Mouse (Mus musculus) lung, postnatal 0 days (tissue): ENCODE measurements around the gene 2900011O08Rik. TPM values are rescaled to one million over a fixed set of nuclear protein-coding genes. Genes with fewer than 3 reads are reported as not detected.
A peak's percentile ranks its signal among the peaks of the same experiment; 100 is the strongest.

Source experiments
- ATAC-seq: fragments of 200-750 bp; cut with Nextera tagmentation; 2 replicates; pipeline ENCODE4 v1.8.0; 2017; ENCODE audit warnings: moderate library complexity
- DNase-seq: peaks from one replicate; pipeline ENCODE4 v3.0.0-alpha.2; 2016; ENCODE audit warnings: low spot score
- H3K27ac ChIP-seq: fragments of 300-500 bp; sonication (generic); 2 replicates; pipeline ENCODE4 v1.5.1; 2014; ENCODE audit warnings: antibody characterized with exemption, mild to moderate bottlenecking, low read length, mixed read lengths
- H3K27me3 ChIP-seq: fragments of 300-500 bp; sonication (generic); replicated peaks from 2 replicates; pipeline ENCODE4 v1.6.1; 2014; ENCODE audit warnings: low read length, mixed read lengths; ENCODE audit not compliant: insufficient read depth
- H3K36me3 ChIP-seq: fragments of 300-500 bp; sonication (generic); 2 replicates; pipeline ENCODE4 v1.6.1; 2014; ENCODE audit warnings: low read length, mixed read lengths; ENCODE audit not compliant: insufficient read depth
- H3K4me1 ChIP-seq: fragments of 300-500 bp; sonication (generic); 2 replicates; pipeline ENCODE4 v1.6.1; 2014; ENCODE audit warnings: antibody characterized with exemption, low read depth, low read length, mixed read lengths; ENCODE audit not compliant: insufficient read depth
- H3K4me2 ChIP-seq: fragments of 300-500 bp; sonication (generic); replicated peaks from 2 replicates; pipeline ENCODE4 v1.6.1; 2014; ENCODE audit warnings: low read depth, mild to moderate bottlenecking, low read length, moderate library complexity, mixed read lengths
- H3K4me3 ChIP-seq: fragments of 300-500 bp; sonication (generic); 2 replicates; pipeline ENCODE4 v1.5.1; 2014; ENCODE audit warnings: low read depth, low read length
- H3K9ac ChIP-seq: fragments of 300-500 bp; sonication (generic); replicated peaks from 2 replicates; pipeline ENCODE4 v1.6.1; 2014; ENCODE audit warnings: low read depth, mild to moderate bottlenecking
- H3K9me3 ChIP-seq: fragments of 300-500 bp; sonication (generic); 2 replicates; pipeline ENCODE4 v1.6.1; 2016; ENCODE audit warnings: low read length, mixed read lengths
- CTCF ChIP-seq: IDR thresholded peaks from 2 replicates; pipeline ENCODE4 v1.5.1; 2016; ENCODE audit warnings: antibody characterized with exemption, mild to moderate bottlenecking
- EP300 ChIP-seq: IDR thresholded peaks from 2 replicates; pipeline ENCODE4 v1.6.1; 2016; ENCODE audit warnings: antibody characterized with exemption, mild to moderate bottlenecking, control low read depth
- whole genome bisulfite sequencing: fragments of 180-500 bp; shearing (Covaris S2); extraction: QIAGEN DNeasy Blood & Tissue Kit; methylation state at CpG from one replicate; pipeline ENCODE4 v1.1.7; 2014; 5-methylcytosine and 5-hydroxymethylcytosine counted together
- polyA plus RNA-seq: library from polyadenylated mRNA; unstranded; fragments of >200 nt; fragmentation: Nextera tagmentation; extraction: Ambion mirVana; gene quantifications from 2 replicates; pipeline ENCODE4 v1.2.1, GENCODE M21; 2015

2900011O08Rik gene
- polyA plus RNA-seq, 1 experiment from 2014 or later: not detected

DNA sequence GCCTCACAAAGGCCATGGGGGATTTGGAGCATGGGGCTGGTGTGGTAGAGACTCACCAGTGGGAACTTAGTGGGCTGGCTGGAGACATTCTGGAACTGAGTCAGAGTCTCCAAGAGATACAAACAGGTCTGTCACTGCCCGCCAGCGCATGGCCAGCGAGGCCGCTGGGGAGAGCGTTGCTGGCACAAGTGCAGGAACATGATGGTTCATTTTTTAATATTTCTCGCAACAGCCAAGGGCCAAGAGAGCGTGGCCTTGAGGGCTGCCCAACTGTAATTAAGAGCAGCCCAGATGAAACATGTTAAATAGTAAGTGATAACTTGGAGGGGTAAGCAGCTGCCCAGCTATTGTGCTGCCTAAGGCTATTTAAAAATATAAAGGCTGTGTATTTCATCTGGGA lies 138.3 kb downstream of the 2900011O08Rik start:
- Histone ChIP-seq H3K27me3 (no peaks in the 10 kb centered on the region), H3K4me2 (no peak overlapping the region), H3K36me3 (peaks cover 59% of the 10 kb centered on the region), H3K27ac (no peak overlapping the region), H3K9ac (no peak overlapping the region), H3K4me1 (no peaks in the 10 kb centered on the region), H3K4me3 (no peak overlapping the region), H3K9me3 (no peaks in the 10 kb centered on the region)
- TF ChIP-seq EP300: no peak
- no peak for TF ChIP-seq CTCF
- DNase-seq: peak; percentile 32
- peak; percentile 85 for ATAC-seq
- 65% methylated on average over 7 of the region's 7 CpGs for WGBS

- Histone ChIP-seq H3K27ac (no peak overlapping the region), H3K4me2 (no peak overlapping the region), H3K36me3 (peaks cover 56% of the 10 kb centered on the region), H3K9me3 (no peaks in the 10 kb centered on the region), H3K9ac (no peak overlapping the region), H3K4me1 (no peaks in the 10 kb centered on the region), H3K27me3 (no peaks in the 10 kb centered on the region), H3K4me3 (no peak overlapping the region)
- WGBS: 68% methylated on average over 1 of the region's 1 CpGs
- TF ChIP-seq CTCF: no peak
- TF ChIP-seq EP300: no peak
- peak; percentile 60 for ATAC-seq
- peak; percentile 16 for DNase-seq
These were observed 138.8 kb downstream of the 2900011O08Rik start for GRCm38 (mm10) chr16:14125253-14125652.

GRCm38 (mm10) chr16:14128977-14129376 lies 142.6 kb downstream of the 2900011O08Rik start:
- DNase-seq: no peak

DNA sequence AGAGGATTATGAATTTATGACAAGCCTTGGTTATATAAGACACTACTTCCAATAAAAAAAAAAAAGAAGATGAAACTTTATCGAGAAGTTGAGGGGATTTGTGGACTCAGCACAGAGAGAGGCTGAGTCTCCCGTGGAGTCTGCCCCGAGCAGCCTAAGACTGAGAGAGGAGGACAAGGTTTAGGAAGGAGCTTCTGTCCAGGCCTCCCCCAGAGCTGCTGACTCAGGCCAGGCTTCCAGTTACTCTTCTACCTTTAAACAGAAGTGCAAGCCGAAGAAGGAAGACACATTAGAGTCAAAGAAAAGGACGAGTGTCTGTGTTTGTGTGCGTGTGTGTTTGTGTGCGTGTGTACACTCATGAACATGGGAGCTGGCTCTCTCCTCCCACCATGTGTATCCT lies 144.4 kb downstream of the 2900011O08Rik start:
- no peak overlapping the region for H3K27ac ChIP-seq
- no peaks in the 10 kb centered on the region for H3K9me3 ChIP-seq
- no peaks in the 10 kb centered on the region for H3K27me3 ChIP-seq
- no peaks in the 10 kb centered on the region for H3K4me1 ChIP-seq
- H3K4me3 ChIP-seq: no peak overlapping the region
- peaks cover 57% of the 10 kb centered on the region for H3K36me3 ChIP-seq
- no peak overlapping the region for H3K9ac ChIP-seq
- ATAC-seq (no peak), DNase-seq (no peak)
- TF ChIP-seq CTCF: no peak
- no peak for TF ChIP-seq EP300
- 91% methylated on average over 7 of the region's 7 CpGs for WGBS
- no peak overlapping the region for H3K4me2 ChIP-seq

More at GRCm38 (mm10) chr16:14128977-14129376, 142.6 kb downstream of the 2900011O08Rik start:
- H3K4me3 ChIP-seq: no peak overlapping the region
- no peak overlapping the region for H3K27ac ChIP-seq
- ATAC-seq: no peak
- no peaks in the 10 kb centered on the region for H3K27me3 ChIP-seq
- TF ChIP-seq CTCF: no peak
- TF ChIP-seq EP300: no peak
- no peak overlapping the region for H3K9ac ChIP-seq
- no peaks in the 10 kb centered on the region for H3K4me1 ChIP-seq
- no peak overlapping the region for H3K4me2 ChIP-seq
- H3K9me3 ChIP-seq: no peaks in the 10 kb centered on the region
- peaks cover 56% of the 10 kb centered on the region for H3K36me3 ChIP-seq

DNA sequence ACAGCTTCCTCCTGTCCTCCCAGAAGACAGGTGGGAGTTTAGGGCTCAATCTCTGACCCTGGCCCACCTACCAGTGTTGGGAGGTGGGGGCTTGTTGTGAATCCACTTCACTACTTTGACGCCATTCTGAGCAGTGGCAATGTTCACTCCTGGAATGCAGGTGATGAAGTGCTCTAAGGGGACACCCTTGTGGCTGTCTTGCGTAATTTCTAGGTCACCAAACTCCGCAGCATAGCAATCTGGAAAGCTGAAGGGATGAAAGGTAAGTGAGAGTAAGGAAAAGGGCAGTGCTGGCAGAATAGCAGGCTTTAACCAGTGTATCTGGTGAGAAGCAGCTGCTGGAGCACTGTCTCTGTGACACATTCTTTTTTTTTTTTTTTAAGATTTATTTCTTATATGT lies 145.0 kb downstream of the 2900011O08Rik start:
- Histone ChIP-seq H3K4me1 (no peaks in the 10 kb centered on the region), H3K9me3 (no peaks in the 10 kb centered on the region), H3K27ac (no peak overlapping the region), H3K4me3 (no peak overlapping the region), H3K27me3 (no peaks in the 10 kb centered on the region), H3K36me3 (peaks cover 57% of the 10 kb centered on the region), H3K9ac (no peak overlapping the region), H3K4me2 (no peak overlapping the region)
- ATAC-seq (no peak; the same call in 1 of the 2 replicates), DNase-seq (no peak)
- whole genome bisulfite sequencing: 70% methylated on average over 3 of the region's 3 CpGs
- TF ChIP-seq EP300 (no peak), CTCF (peak; percentile 39)

DNA sequence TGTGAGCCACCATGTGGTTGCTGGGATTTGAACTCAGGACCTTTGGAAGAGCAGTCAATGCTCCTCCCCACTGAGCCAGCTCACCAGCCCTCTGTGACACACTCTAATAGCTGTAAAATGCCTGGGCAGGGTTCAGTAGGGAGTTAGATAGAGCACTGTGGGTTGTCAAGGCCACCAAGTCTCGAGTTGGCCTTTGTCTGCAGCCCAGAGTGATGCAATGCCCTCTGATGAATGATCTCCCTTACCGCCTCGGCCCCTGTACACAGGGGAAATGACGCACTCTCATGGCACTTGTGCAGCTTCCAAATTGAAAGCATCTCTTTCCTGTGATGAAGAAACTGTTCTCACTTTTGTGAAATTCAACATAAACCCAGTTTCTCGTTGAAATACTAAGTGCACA lies 145.4 kb downstream of the 2900011O08Rik start:
- WGBS: 73% methylated on average over 5 of the region's 5 CpGs
- H3K4me2 ChIP-seq: no peak overlapping the region
- H3K27ac ChIP-seq: no peak overlapping the region
- peaks cover 57% of the 10 kb centered on the region for H3K36me3 ChIP-seq
- H3K4me1 ChIP-seq: no peaks in the 10 kb centered on the region
- no peak for TF ChIP-seq CTCF
- no peak for TF ChIP-seq EP300
- no peaks in the 10 kb centered on the region for H3K27me3 ChIP-seq
- H3K9me3 ChIP-seq: no peaks in the 10 kb centered on the region
- DNase-seq: peak; percentile 22
- H3K4me3 ChIP-seq: no peak overlapping the region
- no peak overlapping the region for H3K9ac ChIP-seq
- ATAC-seq: peak; percentile 58

- WGBS: 87% methylated on average over 2 of the region's 2 CpGs
- Histone ChIP-seq H3K9ac (no peak overlapping the region), H3K4me1 (no peaks in the 10 kb centered on the region), H3K27ac (no peak overlapping the region), H3K36me3 (peaks cover 42% of the 10 kb centered on the region), H3K27me3 (no peaks in the 10 kb centered on the region), H3K9me3 (no peaks in the 10 kb centered on the region), H3K4me3 (no peak overlapping the region), H3K4me2 (no peak overlapping the region)
- ATAC-seq (no peak), DNase-seq (no peak)
- TF ChIP-seq CTCF: no peak
These were observed 148.6 kb downstream of the 2900011O08Rik start for GRCm38 (mm10) chr16:14135014-14135413.
